Mouse (Mus musculus) embryonic fibroblast, embryonic 13.5 days (primary cell): ENCODE data around the gene Mtus2. TPM values are rescaled to one million over a fixed set of nuclear protein-coding genes. Genes with fewer than 3 reads are reported as not detected.

ENCODE experiments used
- H3K27ac ChIP-seq: 2 replicates; pipeline ENCODE4 v1.5.1; 2012; ENCODE audit warnings: low read length, control low read depth, inconsistent platforms; ENCODE audit not compliant: insufficient read depth
- H3K4me1 ChIP-seq: 2 replicates; pipeline ENCODE4 v1.6.1; 2011; ENCODE audit warnings: low read length; ENCODE audit not compliant: control insufficient read depth, insufficient read depth
- H3K4me3 ChIP-seq: 2 replicates; pipeline ENCODE4 v1.5.1; 2011; ENCODE audit warnings: mild to moderate bottlenecking, control low read depth, low read length; ENCODE audit not compliant: insufficient read depth
- CTCF ChIP-seq: IDR thresholded peaks from 2 replicates; pipeline ENCODE4 v1.5.1; 2011; ENCODE audit warnings: mild to moderate bottlenecking, control low read depth, low read length, moderate library complexity, borderline replicate concordance; ENCODE audit not compliant: insufficient read depth
- POLR2A ChIP-seq: IDR thresholded peaks from 2 replicates; pipeline ENCODE4 v1.6.1; 2011; ENCODE audit warnings: low read depth, mild to moderate bottlenecking, control low read depth, low read length, moderate library complexity
- polyA plus RNA-seq: library from polyadenylated mRNA; stranded (reverse); fragments of >200 nt; gene quantifications from 2 replicates; pipeline ENCODE4 v1.2.4, GENCODE M21; 2011; ENCODE audit warnings: low read depth; ENCODE audit not compliant: missing spikeins, insufficient read length

Mtus2 gene
- polyA plus RNA-seq, 1 experiment, result 7.5 TPM

DNA sequence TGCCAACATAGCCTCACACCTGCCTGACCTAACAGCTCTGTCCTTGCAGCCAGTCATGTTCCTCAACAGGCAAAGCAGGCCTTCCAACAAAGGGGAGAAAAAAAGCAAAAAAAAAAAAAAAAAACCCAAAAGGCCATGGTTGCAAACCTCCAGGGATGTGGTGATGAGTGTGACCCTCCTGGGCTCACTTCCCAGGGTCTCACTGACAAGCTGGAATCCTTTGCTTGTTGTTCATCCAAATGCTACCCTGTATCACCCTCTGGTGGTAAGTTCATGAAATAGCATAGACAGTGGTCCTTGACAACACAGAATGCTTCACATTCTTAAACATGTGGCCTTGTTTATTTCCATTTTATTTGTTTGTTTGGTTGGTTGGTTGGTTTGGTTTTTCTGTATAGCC lies 281.9 kb downstream of the Mtus2 start:
- H3K4me3 ChIP-seq, result no peak overlapping the region
- no peak for TF ChIP-seq POLR2A
- TF ChIP-seq CTCF, result no peak
- no peak overlapping the region for H3K27ac ChIP-seq
- no peaks in the 10 kb centered on the region for H3K4me1 ChIP-seq

DNA sequence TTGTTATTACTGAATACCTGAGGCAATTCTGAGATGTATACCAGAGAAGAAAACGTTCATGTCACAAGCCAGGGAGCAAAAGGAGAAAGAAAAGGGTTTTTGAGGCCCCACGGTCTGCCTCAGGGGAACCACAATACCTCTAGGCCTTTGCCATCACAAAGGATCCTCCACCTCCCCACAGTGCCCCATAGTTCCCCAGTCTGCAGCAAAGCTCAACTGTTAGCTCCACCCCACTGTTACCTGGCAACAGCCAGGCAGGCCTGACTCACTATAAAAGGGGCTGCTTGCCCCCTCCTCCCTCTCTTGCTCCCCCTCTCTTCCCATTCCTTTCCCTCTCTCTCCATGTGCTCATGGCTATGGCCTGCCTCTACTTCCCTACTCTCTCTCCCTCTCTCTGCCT lies 282.6 kb downstream of the Mtus2 start:
- TF ChIP-seq POLR2A, result no peak
- TF ChIP-seq CTCF, result no peak
- Histone ChIP-seq H3K4me3 (no peak overlapping the region), H3K27ac (no peak overlapping the region), H3K4me1 (no peaks in the 10 kb centered on the region)

DNA sequence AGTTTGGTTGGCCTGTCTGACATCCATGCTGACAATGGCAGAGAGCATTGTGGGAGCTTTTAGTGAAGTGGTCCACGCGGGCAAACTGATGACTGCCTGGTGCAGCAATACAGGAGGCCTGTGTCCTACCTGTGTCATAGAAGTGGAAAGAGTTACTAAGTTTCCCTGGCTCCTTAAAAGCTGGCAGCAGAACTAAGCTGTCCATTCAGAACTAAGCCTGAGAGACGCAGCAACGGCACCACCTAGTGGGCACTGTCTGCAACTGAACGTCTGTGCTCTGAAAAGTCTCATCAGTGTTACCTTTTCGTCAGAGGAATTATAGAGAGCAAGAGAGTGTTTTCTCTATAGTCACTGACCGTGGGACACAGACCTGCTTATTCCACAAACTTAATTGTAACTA lies 284.8 kb downstream of the Mtus2 start:
- no peak overlapping the region for H3K27ac ChIP-seq
- no peak overlapping the region for H3K4me3 ChIP-seq
- TF ChIP-seq POLR2A (no peak), CTCF (peak; percentile 95)
- H3K4me1 ChIP-seq, result no peaks in the 10 kb centered on the region

DNA sequence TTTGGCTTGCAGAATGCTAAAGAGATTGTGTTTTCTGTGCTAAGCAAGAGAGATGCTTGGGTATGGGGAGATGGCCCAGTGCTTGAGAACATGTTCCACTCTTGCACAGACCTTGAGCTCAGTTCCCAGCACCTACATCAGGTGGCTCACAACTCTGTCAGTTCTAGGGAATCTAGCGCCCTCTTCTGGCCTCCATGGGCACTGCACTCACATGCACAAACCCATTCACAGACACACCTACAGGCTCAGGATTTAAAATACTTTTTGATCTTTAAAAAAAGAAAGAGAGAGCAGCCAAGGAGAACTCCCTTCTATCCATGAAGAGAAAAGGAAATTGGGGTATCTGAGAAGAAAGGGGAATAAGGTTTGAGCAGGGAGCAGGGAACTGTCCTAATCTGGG lies 287.4 kb downstream of the Mtus2 start:
- Histone ChIP-seq H3K27ac (no peak overlapping the region), H3K4me3 (no peak overlapping the region), H3K4me1 (no peaks in the 10 kb centered on the region)
- no peak for TF ChIP-seq POLR2A
- TF ChIP-seq CTCF, result no peak

DNA sequence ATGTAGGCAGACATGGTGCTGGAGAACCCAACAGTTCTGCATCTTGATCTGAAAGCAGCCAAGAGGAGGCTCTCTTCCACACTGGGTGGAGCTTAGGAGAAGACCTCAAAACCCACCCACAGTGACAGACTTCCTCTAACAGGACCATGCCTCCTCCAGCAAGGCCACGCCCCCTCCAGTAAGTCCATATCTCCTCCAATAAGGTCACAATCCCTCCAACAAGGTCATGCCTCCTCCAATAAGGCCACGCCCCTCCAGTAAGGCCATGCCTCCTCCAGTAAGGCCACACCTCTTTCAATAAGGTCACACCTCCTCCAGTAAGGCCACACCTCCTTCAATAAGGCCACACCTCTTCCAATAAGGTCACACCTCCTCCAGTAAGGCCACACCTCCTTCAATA lies 288.3 kb downstream of the Mtus2 start:
- TF ChIP-seq POLR2A (no peak), CTCF (no peak)
- Histone ChIP-seq H3K27ac (no peak overlapping the region), H3K4me1 (no peaks in the 10 kb centered on the region), H3K4me3 (no peak overlapping the region)

DNA sequence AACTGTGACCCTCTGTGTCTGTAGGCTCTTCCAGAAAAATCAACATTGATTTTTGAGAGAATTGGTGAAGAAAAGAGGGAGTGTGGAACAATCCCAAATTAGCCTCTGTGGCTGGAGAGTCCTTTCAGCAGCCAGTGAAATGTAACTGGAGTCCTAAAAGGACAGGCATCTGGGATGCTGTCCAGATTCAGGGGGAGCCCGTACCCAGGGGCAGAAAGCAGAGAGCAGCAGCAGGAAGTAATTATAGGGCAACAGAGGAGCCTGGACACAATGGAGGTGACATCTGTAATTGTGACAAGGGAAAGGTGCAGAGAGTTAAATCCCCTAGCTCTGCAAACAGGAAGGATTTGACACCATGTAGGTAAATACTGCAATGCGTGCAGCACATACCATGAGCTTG lies 291.1 kb downstream of the Mtus2 start:
- Histone ChIP-seq H3K4me3 (no peak overlapping the region), H3K27ac (no peak overlapping the region), H3K4me1 (no peaks in the 10 kb centered on the region)
- no peak for TF ChIP-seq POLR2A
- TF ChIP-seq CTCF, result no peak

DNA sequence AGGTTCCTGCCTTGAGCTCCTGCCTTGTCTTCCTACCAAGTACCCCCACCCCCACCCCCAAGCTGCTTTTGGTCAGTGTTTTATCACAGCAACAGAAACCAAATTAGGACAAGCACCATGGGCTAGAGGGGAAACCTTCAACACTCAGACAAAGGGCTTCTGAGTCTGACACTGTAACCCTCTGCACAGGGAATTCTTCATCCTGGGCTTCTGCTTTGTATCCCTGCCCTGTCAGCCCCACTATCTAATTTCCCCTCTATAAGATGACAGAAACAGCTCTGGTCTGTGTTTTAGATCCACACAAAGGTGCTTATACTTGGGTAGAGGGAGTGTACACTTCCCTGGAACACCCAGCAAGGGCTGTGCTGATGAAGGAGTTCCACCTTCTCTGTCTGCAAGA lies 294.7 kb downstream of the Mtus2 start:
- TF ChIP-seq CTCF, result no peak
- no peak for TF ChIP-seq POLR2A
- no peaks in the 10 kb centered on the region for H3K4me1 ChIP-seq
- H3K27ac ChIP-seq, result no peak overlapping the region

DNA sequence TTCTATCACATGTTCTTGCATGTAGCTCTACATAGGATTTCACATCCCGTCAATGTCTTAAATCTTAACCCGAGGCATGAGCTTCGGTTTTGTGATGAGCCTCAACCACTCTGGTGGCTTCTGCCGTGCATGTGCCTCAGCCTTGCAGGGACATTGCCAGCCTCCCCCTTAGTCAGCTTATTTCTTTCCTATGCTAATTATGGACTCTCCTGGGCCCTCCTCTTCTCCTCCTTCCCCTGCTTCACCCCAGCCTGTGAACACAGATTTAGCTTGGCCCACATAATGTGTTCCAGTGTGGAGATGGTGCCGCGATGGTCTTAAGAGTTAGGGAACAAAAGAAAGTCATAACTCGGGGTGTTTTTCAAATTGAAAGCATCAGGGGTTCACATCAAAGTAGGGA lies 304.9 kb downstream of the Mtus2 start:
- TF ChIP-seq POLR2A (no peak), CTCF (no peak)
- H3K4me1 ChIP-seq, result no peaks in the 10 kb centered on the region
- no peak overlapping the region for H3K4me3 ChIP-seq
- H3K27ac ChIP-seq, result no peak overlapping the region

More for the DNA sequence above, 294.7 kb downstream of the Mtus2 start:
- H3K4me3 ChIP-seq, result no peak overlapping the region

DNA sequence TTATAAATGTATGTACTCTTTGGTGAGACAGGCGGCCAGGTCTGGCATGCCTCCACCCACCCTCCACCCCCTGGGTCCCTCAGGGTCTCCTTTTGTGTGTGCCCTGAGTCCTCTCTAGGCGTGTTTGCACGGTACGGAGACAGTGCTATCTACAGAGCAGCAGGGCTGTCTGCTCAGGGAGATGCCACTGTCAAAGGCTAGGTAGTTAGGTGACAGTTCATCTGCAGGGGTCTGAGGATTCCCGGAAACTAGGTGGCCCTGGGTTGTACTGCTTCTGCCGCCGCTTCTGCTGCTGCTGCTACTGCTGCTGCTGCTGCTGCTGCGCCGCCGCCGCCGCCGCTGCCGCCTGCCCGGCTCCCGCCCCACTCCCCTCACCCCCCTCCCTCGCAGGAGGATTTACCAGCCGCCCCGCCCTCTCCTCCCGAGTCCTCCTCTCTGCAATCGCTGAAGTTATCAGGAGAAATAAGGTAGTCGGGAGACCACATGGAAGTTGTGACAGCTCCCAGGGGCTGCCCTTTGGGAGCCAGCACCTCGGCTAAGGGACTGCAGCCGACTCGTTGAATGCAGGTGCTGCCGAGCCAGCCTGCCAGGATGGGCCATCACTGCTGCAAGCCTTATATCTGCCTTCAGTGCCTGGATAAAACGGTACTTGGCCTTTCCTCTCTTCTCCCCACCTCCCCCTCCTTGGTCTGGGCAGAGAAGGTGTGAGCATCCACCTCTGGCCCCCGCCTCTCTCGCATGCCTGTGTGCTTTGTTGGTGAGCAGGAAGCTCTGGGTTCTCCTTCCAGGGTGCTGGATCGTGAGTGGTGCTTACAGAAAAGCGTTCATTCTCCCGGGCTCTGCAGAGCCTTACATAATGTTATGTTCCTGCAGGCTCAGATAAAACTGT lies 307.9 kb downstream of the Mtus2 start:
- H3K4me3 ChIP-seq, result peak overlapping the region; percentile 51
- no peaks in the 10 kb centered on the region for H3K4me1 ChIP-seq
- no peak for TF ChIP-seq CTCF
- 0 out of 2 replicates have a peak, but pooled peaks have one; percentile 24 for TF ChIP-seq POLR2A
- H3K27ac ChIP-seq, result no peak overlapping the region

DNA sequence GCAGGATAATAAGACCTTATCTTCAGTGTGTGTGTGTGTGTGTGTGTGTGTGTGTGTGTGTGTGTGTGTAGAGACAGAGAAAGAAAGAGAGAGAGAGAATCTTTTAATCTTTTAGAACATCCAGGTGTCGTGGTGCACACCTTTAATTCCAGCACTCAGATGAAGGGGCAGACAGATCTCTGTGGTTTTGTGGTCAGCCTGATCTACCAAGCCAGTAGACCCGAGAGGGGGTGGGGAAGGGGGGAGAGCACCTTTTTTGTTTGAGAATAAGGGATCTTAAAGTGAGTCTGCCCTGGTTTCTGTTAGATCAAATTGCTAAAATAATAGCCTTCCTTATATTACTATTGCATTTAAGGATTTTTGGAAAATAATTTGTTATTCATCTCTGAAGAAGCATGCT lies 309.7 kb downstream of the Mtus2 start:
- Histone ChIP-seq H3K4me1 (peaks cover 5% of the 10 kb centered on the region; the same call in 1 of the 2 replicates), H3K27ac (no peak overlapping the region), H3K4me3 (no peak overlapping the region)
- TF ChIP-seq POLR2A (no peak), CTCF (no peak)

DNA sequence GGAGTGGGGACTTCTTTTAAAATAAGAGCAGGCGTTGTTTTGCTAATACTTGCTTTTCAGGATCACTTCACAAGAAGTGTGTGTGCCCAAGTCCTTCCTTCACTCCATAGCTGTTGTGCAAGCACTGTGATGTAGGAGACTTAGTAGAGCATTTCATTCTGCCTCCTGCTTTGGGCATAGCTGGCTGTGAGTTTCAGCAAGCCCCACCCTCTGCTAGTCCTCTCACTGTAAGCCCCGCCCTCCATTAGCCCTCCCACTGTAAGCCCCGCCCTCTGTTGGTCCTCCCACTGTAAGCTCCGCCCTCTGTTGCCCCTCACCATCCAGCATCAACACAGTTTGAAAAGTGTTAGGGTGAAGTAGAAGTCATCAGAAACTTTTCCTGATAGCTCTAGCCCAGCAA lies 310.3 kb downstream of the Mtus2 start:
- H3K27ac ChIP-seq, result no peak overlapping the region
- H3K4me3 ChIP-seq, result no peak overlapping the region
- TF ChIP-seq CTCF (no peak), POLR2A (no peak)
- H3K4me1 ChIP-seq, result peaks cover 7% of the 10 kb centered on the region
